ENCODE assay signal across 22 mouse cellular contexts in genomic region chr7:84756261-84756660, GRCm38 (mm10).
"Had no signal": no experiment of that assay in that cellular context is flagged by ENCODE, and none has a peak within 500 bp of the region (broad histone marks: within the 10 kb centered on the region; RNA-seq: fewer than 3 reads in every experiment).

No protein-coding gene starts in this region.

- H3K4me2 ChIP-seq: liver, embryonic 12.5 days; lung, embryonic 15.5 days; midbrain, embryonic 12.5 days; neural tube, embryonic 13.5 days; neural tube, embryonic 15.5 days; stomach, embryonic 15.5 days had no signal

- H3K9me3 ChIP-seq: liver, embryonic 12.5 days; lung, embryonic 15.5 days; midbrain, embryonic 10.5 days; midbrain, embryonic 12.5 days; neural tube, embryonic 13.5 days; neural tube, embryonic 15.5 days; stomach, embryonic 15.5 days had no signal

- ATAC-seq: liver, embryonic 12.5 days; midbrain, embryonic 16.5 days had no signal

- H3K4me1 ChIP-seq: liver, embryonic 12.5 days; lung, embryonic 15.5 days; midbrain, embryonic 10.5 days; midbrain, embryonic 12.5 days; neural tube, embryonic 13.5 days; neural tube, embryonic 15.5 days; stomach, embryonic 15.5 days had no signal

- H3K27me3 ChIP-seq: lung, embryonic 15.5 days; midbrain, embryonic 12.5 days; neural tube, embryonic 13.5 days; neural tube, embryonic 15.5 days; stomach, embryonic 15.5 days had no signal

- H3K27ac ChIP-seq: liver, embryonic 12.5 days; liver, embryonic 14.5 days; lung, embryonic 15.5 days; midbrain, embryonic 10.5 days; midbrain, embryonic 12.5 days; neural tube, embryonic 13.5 days; neural tube, embryonic 15.5 days; stomach, embryonic 15.5 days had no signal

- H3K36me3 ChIP-seq: liver, embryonic 12.5 days; lung, embryonic 15.5 days; midbrain, embryonic 10.5 days; midbrain, embryonic 12.5 days; neural tube, embryonic 13.5 days; neural tube, embryonic 15.5 days; stomach, embryonic 15.5 days had no signal

- DNase-seq: lung, adult 18-20 months; lung, postnatal 14 days; lung, postnatal 36 days; midbrain, embryonic 14.5 days; retina, postnatal 1 day; right cerebral cortex, adult 18-20 months; right cerebral cortex, postnatal 25 days; right cerebral cortex, postnatal 4 days; spleen, adult 18-20 months; thymus, adult 18-20 months; thymus, postnatal 14 days; thymus, postnatal 36 days had no signal

- H3K9ac ChIP-seq: liver, embryonic 12.5 days; liver, embryonic 14.5 days; lung, embryonic 15.5 days; midbrain, embryonic 12.5 days; neural tube, embryonic 13.5 days; neural tube, embryonic 15.5 days; stomach, embryonic 15.5 days had no signal

- H3K4me3 ChIP-seq: liver, embryonic 12.5 days; lung, embryonic 15.5 days; midbrain, embryonic 10.5 days; midbrain, embryonic 12.5 days; myocyte; neural tube, embryonic 13.5 days; neural tube, embryonic 15.5 days; stomach, embryonic 15.5 days had no signal
